Mouse (Mus musculus) midbrain, postnatal 0 days (tissue): ENCODE measurements around the gene Grk5. TPM values are rescaled to one million over a fixed set of nuclear protein-coding genes. Genes with fewer than 3 reads are reported as not detected.
A peak's percentile ranks its signal among the peaks of the same experiment; 100 is the strongest.

Experiments used
- ATAC-seq: fragments of 200-750 bp; cut with Nextera tagmentation; 2 replicates; pipeline ENCODE4 v1.8.0; 2017; ENCODE audit warnings: moderate number of reproducible peaks, mild to moderate bottlenecking, moderate TSS enrichment, moderate library complexity; ENCODE audit not compliant: low FRiP score
- DNase-seq: peaks from one replicate; pipeline ENCODE4 v3.0.0-alpha.2; 2015; ENCODE audit warnings: low spot score
- H3K27ac ChIP-seq: fragments of 300-500 bp; sonication (generic); 2 replicates; pipeline ENCODE4 v1.5.1; 2014; ENCODE audit warnings: low read depth, mild to moderate bottlenecking, low read length, mixed read lengths
- H3K27me3 ChIP-seq: fragments of 300-500 bp; sonication (generic); 2 replicates; pipeline ENCODE4 v1.6.1; 2014; ENCODE audit warnings: low read length, control low read depth, mixed read lengths; ENCODE audit not compliant: insufficient read depth
- H3K36me3 ChIP-seq: fragments of 300-500 bp; sonication (generic); 2 replicates; pipeline ENCODE4 v1.6.1; 2014; ENCODE audit warnings: low read length, control low read depth, mixed read lengths; ENCODE audit not compliant: insufficient read depth
- H3K4me1 ChIP-seq: fragments of 300-500 bp; sonication (generic); 2 replicates; pipeline ENCODE4 v1.6.1; 2014; ENCODE audit warnings: mild to moderate bottlenecking, control low read depth, antibody characterized with exemption, low read length, mixed read lengths; ENCODE audit not compliant: insufficient read depth
- H3K4me2 ChIP-seq: fragments of 300-500 bp; sonication (generic); 2 replicates; pipeline ENCODE4 v1.6.1; 2014; ENCODE audit warnings: low read depth, mild to moderate bottlenecking, low read length, mixed read lengths; ENCODE audit not compliant: poor library complexity, severe bottlenecking
- H3K4me3 ChIP-seq: fragments of 300-500 bp; sonication (generic); 2 replicates; pipeline ENCODE4 v1.5.1; 2014; ENCODE audit warnings: low read depth, mild to moderate bottlenecking, low read length, moderate library complexity
- H3K9ac ChIP-seq: fragments of 300-500 bp; sonication (generic); replicated peaks from 2 replicates; pipeline ENCODE4 v1.6.1; 2014; ENCODE audit warnings: mild to moderate bottlenecking, low read length, moderate library complexity, mixed read lengths; ENCODE audit not compliant: poor library complexity, severe bottlenecking
- H3K9me3 ChIP-seq: fragments of 300-500 bp; sonication (generic); 2 replicates; pipeline ENCODE4 v1.6.1; 2016; ENCODE audit warnings: low read length, control low read depth
- CTCF ChIP-seq: IDR thresholded peaks from 2 replicates; pipeline ENCODE4 v1.5.1; 2016; ENCODE audit warnings: antibody characterized with exemption, mild to moderate bottlenecking
- WGBS: fragments of 180-500 bp; shearing (Covaris S2); extraction: QIAGEN DNeasy Blood & Tissue Kit; methylation state at CpG from one replicate; pipeline ENCODE4 v1.1.7; 2014; 5-methylcytosine and 5-hydroxymethylcytosine counted together
- polyA plus RNA-seq: library from polyadenylated mRNA; unstranded; fragments of >200 nt; fragmentation: Nextera tagmentation; extraction: Ambion mirVana; gene quantifications from 2 replicates; pipeline ENCODE4 v1.2.1, GENCODE M21; 2015
- total RNA-seq: library from RNA; depleted of rRNA; stranded (reverse); fragments of >200 nt; gene quantifications from 2 replicates; pipeline ENCODE4 v1.2.3, GENCODE M21; 2014

The Grk5 gene
- total and polyA plus RNA-seq, 2 experiments from 2014 or later = 2.1 to 10.6 TPM

DNA sequence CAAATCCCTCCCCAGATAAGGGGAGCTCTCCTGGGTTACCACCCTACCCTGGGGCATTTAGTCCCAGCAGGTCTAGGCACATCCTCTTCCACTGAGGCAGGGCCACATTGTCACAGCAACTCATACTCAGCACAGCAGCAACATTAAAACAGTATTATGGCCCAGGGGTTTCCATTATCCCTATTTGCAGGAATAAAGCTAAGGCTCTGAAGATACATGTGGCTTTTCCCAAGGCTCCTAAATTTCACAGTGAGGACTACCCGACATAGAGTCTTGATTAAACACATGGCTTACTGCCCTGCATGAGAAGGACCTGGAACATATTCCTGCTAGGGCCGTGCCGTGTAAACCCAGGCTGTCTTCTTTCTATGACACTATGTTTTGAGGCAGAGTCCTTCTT is 199.5 kb downstream of the Grk5 start:
- no peaks in the 10 kb centered on the region for H3K27me3 ChIP-seq
- no peak for DNase-seq
- no peak for TF ChIP-seq CTCF
- H3K9ac ChIP-seq = no peak overlapping the region
- no peak overlapping the region for H3K4me3 ChIP-seq
- ATAC-seq = no peak
- no peaks in the 10 kb centered on the region for H3K9me3 ChIP-seq
- no peaks in the 10 kb centered on the region for H3K4me1 ChIP-seq
- no peak overlapping the region for H3K27ac ChIP-seq
- no peak overlapping the region for H3K4me2 ChIP-seq
- H3K36me3 ChIP-seq = peaks cover 28% of the 10 kb centered on the region
- WGBS = 93% methylated on average over 3 of the region's 3 CpGs

DNA sequence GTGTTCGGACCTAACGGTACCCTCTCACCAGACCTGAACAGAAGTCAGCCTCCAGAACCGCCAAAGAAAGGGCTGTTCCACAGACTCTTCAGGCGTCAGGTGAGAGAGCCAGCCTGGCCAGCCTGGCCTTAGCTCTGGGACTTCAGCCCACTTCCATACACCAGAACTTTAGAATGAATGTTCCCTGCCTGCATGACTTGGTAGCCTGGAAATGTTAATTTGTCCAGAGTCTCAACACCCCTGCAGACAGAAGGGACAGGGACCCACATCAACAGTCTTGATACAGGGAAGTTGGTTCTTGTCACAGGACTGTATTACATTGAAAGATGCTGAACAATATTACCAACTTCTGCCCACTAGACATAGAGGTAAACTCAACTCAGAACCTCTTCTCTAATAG is 201.0 kb downstream of the Grk5 start:
- peaks cover 28% of the 10 kb centered on the region for H3K36me3 ChIP-seq
- DNase-seq (no peak), ATAC-seq (no peak)
- WGBS = 91% methylated on average over 4 of the region's 4 CpGs
- no peak overlapping the region for H3K9ac ChIP-seq
- no peaks in the 10 kb centered on the region for H3K27me3 ChIP-seq
- H3K4me1 ChIP-seq = no peaks in the 10 kb centered on the region
- no peak overlapping the region for H3K4me2 ChIP-seq
- no peak overlapping the region for H3K27ac ChIP-seq
- TF ChIP-seq CTCF = no peak
- H3K9me3 ChIP-seq = no peaks in the 10 kb centered on the region
- H3K4me3 ChIP-seq = no peak overlapping the region

DNA sequence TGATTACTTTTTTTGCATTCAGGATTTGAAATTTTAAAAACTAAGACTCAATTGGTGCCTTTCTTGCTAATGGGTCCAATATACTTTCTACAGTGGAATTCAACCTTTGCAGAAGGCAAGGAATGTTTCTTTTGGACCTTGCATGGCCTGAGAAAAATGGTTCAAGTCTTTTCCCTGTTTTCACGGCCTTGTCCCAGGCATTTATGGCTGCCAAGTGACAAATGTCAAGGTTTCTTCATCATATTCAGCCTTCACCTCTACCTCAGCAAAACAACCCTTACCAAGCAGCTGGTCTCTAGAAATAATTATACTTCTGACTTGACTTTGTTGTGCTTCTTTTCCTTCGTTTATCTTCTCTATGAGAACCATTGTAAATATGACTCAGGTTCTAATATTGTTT is 207.2 kb downstream of the Grk5 start:
- H3K9me3 ChIP-seq = no peaks in the 10 kb centered on the region
- H3K4me3 ChIP-seq = no peak overlapping the region
- ATAC-seq (no peak), DNase-seq (no peak)
- no peak overlapping the region for H3K4me2 ChIP-seq
- H3K9ac ChIP-seq = no peak overlapping the region
- no peaks in the 10 kb centered on the region for H3K4me1 ChIP-seq
- TF ChIP-seq CTCF = no peak
- no peaks in the 10 kb centered on the region for H3K27me3 ChIP-seq
- H3K36me3 ChIP-seq = peaks cover 6% of the 10 kb centered on the region; the same call in 1 of the 2 replicates
- H3K27ac ChIP-seq = no peak overlapping the region
- 79% methylated on average over 2 of the region's 2 CpGs for WGBS

DNA sequence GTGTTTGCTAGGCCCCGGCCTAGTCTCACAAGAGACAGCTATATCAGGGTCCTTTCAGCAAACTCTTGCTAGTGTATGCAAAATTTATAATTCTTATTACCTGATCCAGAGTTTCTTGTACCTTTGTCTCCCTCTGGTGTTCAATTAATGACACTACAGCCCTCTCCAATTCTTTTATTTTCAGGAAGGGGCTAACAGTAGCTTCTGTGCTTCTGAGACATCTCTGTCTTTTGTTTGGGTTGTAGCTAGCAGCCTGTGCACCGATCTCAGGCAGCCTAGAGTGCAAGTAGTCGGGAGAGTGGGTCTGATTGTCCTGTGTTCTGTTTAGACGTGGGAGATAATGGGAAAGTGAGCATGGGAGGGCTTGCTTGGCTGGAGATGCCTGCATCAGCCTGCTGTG is 208.2 kb downstream of the Grk5 start:
- Histone ChIP-seq H3K4me1 (no peaks in the 10 kb centered on the region), H3K27me3 (no peaks in the 10 kb centered on the region), H3K9me3 (no peaks in the 10 kb centered on the region), H3K27ac (no peak overlapping the region), H3K36me3 (peaks cover 6% of the 10 kb centered on the region; the same call in 1 of the 2 replicates), H3K4me3 (no peak overlapping the region), H3K9ac (no peak overlapping the region), H3K4me2 (no peak overlapping the region)
- WGBS = 17% methylated on average over 4 of the region's 4 CpGs
- DNase-seq = peak; percentile 58
- peak; percentile 82 for TF ChIP-seq CTCF
- ATAC-seq = no peak

DNA sequence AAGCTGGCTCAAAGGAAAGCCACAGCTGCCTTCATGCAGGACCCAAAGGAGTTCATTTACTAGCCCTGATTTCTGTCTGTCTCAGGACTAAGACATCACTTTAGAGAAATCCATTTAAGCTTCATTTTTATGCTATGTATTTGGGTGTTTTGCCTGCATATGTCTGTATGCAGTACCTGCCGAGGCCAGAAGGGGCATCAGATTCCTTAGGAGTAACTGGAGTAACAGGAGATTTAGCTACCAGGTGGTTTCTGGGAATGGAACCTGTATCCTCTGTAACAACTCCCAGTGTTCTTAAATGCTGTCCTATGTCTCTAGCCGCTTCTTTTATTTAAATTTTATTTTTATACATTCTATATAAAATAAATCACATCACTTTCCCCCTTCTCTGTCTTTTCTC is 220.6 kb downstream of the Grk5 start:
- Histone ChIP-seq H3K27ac (no peak overlapping the region), H3K9ac (no peak overlapping the region), H3K4me2 (no peak overlapping the region), H3K4me1 (no peaks in the 10 kb centered on the region), H3K4me3 (no peak overlapping the region), H3K27me3 (no peaks in the 10 kb centered on the region), H3K36me3 (no peaks in the 10 kb centered on the region), H3K9me3 (no peaks in the 10 kb centered on the region)
- ATAC-seq (no peak), DNase-seq (no peak)
- 0 out of 2 replicates have a peak, but pooled peaks have one; percentile 12 for TF ChIP-seq CTCF
- WGBS = 68% methylated on average over 2 of the region's 2 CpGs

DNA sequence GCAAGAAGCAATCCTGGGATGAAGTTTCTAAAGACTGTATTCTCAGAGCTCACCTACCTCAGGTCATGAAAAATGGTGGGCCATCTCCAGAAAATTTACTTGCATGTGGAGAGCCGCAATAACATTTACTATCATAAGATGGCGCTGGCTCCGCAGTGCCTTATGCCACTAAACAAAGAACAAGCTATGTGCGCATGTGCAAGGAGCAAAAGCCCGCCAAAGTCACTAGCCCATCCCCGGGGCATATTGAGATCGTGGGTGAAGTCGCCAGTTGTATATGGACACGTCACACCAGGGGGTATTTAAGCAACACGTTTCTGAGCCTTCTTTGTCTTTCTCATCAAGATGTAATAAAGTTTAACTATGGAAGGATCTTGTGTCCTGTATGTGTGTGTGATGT is 241.5 kb downstream of the Grk5 start:
- Histone ChIP-seq H3K4me3 (no peak overlapping the region), H3K27ac (no peak overlapping the region), H3K4me2 (no peak overlapping the region), H3K9me3 (no peaks in the 10 kb centered on the region), H3K9ac (no peak overlapping the region), H3K4me1 (no peaks in the 10 kb centered on the region), H3K27me3 (no peaks in the 10 kb centered on the region), H3K36me3 (no peaks in the 10 kb centered on the region)
- ATAC-seq (no peak), DNase-seq (no peak)
- no peak for TF ChIP-seq CTCF
- 92% methylated on average over 10 of the region's 10 CpGs for WGBS
